Comparison of ENCODE assay signal across 8 mouse cellular contexts in the genomic region with DNA sequence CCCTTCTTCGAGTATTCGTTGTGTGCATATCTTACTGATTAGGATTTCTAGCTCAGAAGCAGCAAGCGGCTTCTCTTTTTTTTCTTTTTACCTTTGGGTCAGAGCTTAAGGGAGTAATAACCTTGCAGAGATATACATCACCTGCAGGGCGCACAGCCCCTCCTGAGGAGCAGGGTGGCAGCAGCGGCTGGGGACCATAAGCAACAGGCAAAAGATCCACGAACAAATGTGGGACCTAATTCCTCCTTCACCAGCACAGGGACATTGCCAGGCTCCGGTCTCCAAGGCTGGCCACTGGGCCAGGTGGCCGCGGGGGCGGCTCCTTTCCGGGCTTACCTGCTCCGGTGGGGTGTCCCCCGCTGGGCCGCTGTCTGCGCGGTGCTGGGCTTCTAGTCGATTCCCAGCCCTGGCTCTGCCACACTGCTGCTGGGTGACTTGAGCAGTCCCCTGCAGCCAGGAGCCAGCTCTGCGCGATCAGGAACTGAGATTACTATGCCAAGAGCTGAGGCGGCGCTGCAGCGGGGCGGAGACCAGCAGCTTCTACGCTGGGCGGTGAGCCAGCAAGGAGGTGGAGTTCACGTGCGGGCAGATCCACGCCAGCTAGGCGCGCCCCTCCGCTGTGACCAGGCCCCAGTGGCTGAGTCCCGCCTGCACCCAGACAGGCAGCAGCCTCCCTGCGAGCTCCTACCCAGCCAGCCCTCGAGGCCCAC. TPM values are rescaled to one million over a fixed set of nuclear protein-coding genes. Genes with fewer than 3 reads are reported as not detected.
DNase-seq lines count a peak whose midpoint lies in the region; ATAC-seq and TF ChIP-seq lines count a peak whose summit lies in the region.

A gene (minus strand): TSS at position 471 of the 710 bp plus-strand sequence.

- ATAC-seq in embryonic facial prominence, embryonic 14.5 days (ENCODE audit: low read depth): peak; percentile 94
- peak; percentile 88 for ATAC-seq in limb, embryonic 11.5 days (ENCODE audit: insufficient number of reproducible peaks, low FRiP score, low TSS enrichment, low read depth)
- peak; percentile 97 for ATAC-seq in midbrain, embryonic 13.5 days

- TF ChIP-seq CTCF in heart, adult 2 months (IDR thresholded peaks at IDR 0.05): peak; percentile 39

- intact Hi-C loops in heart, adult 2 months (cut with DNase I): no loop called here

- H3K4me1 ChIP-seq in embryonic facial prominence, embryonic 14.5 days (ENCODE audit: control insufficient read depth, insufficient read depth, low read length): peaks cover 10% of the 10 kb centered on the region; the same call in 1 of the 2 replicates
- no peaks in the 10 kb centered on the region; the same call in 1 of the 2 replicates for H3K4me1 ChIP-seq in heart, adult 2 months (ENCODE audit: control insufficient read depth, insufficient read depth, low read length)
- H3K4me1 ChIP-seq in limb, embryonic 11.5 days (ENCODE audit: control insufficient read depth, insufficient read depth, low read length): peaks cover 3% of the 10 kb centered on the region; the same call in 1 of the 2 replicates
- peaks cover 11% of the 10 kb centered on the region for H3K4me1 ChIP-seq in midbrain, embryonic 13.5 days (replicated peaks)

- no peaks in the 10 kb centered on the region for H3K36me3 ChIP-seq in embryonic facial prominence, embryonic 14.5 days (ENCODE audit: control insufficient read depth, insufficient read depth, low read length)
- no peaks in the 10 kb centered on the region for H3K36me3 ChIP-seq in heart, adult 2 months (ENCODE audit: control insufficient read depth, insufficient read depth, low read length)
- H3K36me3 ChIP-seq in limb, embryonic 11.5 days (ENCODE audit: control insufficient read depth, insufficient read depth, low read length): no peaks in the 10 kb centered on the region
- H3K36me3 ChIP-seq in midbrain, embryonic 13.5 days: no peaks in the 10 kb centered on the region

- no peaks in the 10 kb centered on the region for H3K27me3 ChIP-seq in embryonic facial prominence, embryonic 14.5 days (replicated peaks; ENCODE audit: control insufficient read depth, insufficient read depth, low read length)
- H3K27me3 ChIP-seq in heart, adult 2 months (ENCODE audit: control insufficient read depth, insufficient read depth, low read length): no peaks in the 10 kb centered on the region
- no peaks in the 10 kb centered on the region for H3K27me3 ChIP-seq in limb, embryonic 11.5 days (ENCODE audit: control insufficient read depth, insufficient read depth, low read length)
- H3K27me3 ChIP-seq in midbrain, embryonic 13.5 days: no peaks in the 10 kb centered on the region

- 6% methylated on average over 29 of the region's 34 CpGs for WGBS in embryonic facial prominence, embryonic 14.5 days
- WGBS in heart, adult 2 months: 9% methylated on average over 34 of the region's 34 CpGs
- 8% methylated on average over 33 of the region's 34 CpGs for WGBS in limb, embryonic 11.5 days
- WGBS in midbrain, embryonic 13.5 days: 8% methylated on average over 34 of the region's 34 CpGs

- peak; percentile 56 to 70 for DNase-seq in adrenal gland, postnatal 4 days (ENCODE audit: low spot score in 2 of 2)
- peak; percentile 94 for DNase-seq in embryonic facial prominence, embryonic 14.5 days (ENCODE audit: low spot score)
- peak; percentile 79 to 85 for DNase-seq in heart, adult 2 months
- peak; percentile 90 for DNase-seq in kidney, adult 18-20 months
- peak; percentile 79 for DNase-seq in limb, embryonic 11.5 days (ENCODE audit: low spot score)
- peak; percentile 64 for DNase-seq in skeletal muscle tissue, adult 2 months (ENCODE audit: low read depth, low spot score)
- DNase-seq in c-Kit-positive CD71-positive TER-119-positive erythroid progenitor cells, embryonic 14.5 days (ENCODE audit: low spot score): no peak

- H3K27ac ChIP-seq in embryonic facial prominence, embryonic 14.5 days (replicated peaks; ENCODE audit: low read depth, low read length): peak within 1 kb of the TSS; percentile 65
- 0 out of 2 replicates have a peak within 1 kb of the TSS, but pooled peaks have one; percentile 9 for H3K27ac ChIP-seq in heart, adult 2 months
- H3K27ac ChIP-seq in limb, embryonic 11.5 days (replicated peaks; ENCODE audit: low read depth, low read length): no peak within 1 kb of the TSS
- peak within 1 kb of the TSS; percentile 70 for H3K27ac ChIP-seq in midbrain, embryonic 13.5 days

- peak within 1 kb of the TSS; percentile 84 for H3K4me2 ChIP-seq in embryonic facial prominence, embryonic 14.5 days (ENCODE audit: low read depth, low read length)
- peak within 1 kb of the TSS; percentile 91 for H3K4me2 ChIP-seq in limb, embryonic 11.5 days (ENCODE audit: low read depth, severe bottlenecking)
- H3K4me2 ChIP-seq in midbrain, embryonic 13.5 days (replicated peaks): peak within 1 kb of the TSS; percentile 88

- no peaks in the 10 kb centered on the region for H3K79me2 ChIP-seq in heart, adult 2 months (replicated peaks; ENCODE audit: control insufficient read depth, insufficient read depth, low read length)

- H3K4me3 ChIP-seq in embryonic facial prominence, embryonic 14.5 days (ENCODE audit: low read depth, low read length): peak within 1 kb of the TSS; percentile 48
- H3K4me3 ChIP-seq in heart, adult 2 months: peak within 1 kb of the TSS; percentile 44
- H3K4me3 ChIP-seq in limb, embryonic 11.5 days (ENCODE audit: low read depth, low read length): peak within 1 kb of the TSS; percentile 41
- H3K4me3 ChIP-seq in midbrain, embryonic 13.5 days (replicated peaks): peak within 1 kb of the TSS; percentile 57

- peak within 1 kb of the TSS; percentile 70 for H3K9ac ChIP-seq in embryonic facial prominence, embryonic 14.5 days (ENCODE audit: low read depth, low read length)
- peak within 1 kb of the TSS; percentile 41 for H3K9ac ChIP-seq in heart, adult 2 months (ENCODE audit: low read depth, low read length)
- H3K9ac ChIP-seq in limb, embryonic 11.5 days (ENCODE audit: low read length): peak within 1 kb of the TSS; percentile 62
- H3K9ac ChIP-seq in midbrain, embryonic 13.5 days (replicated peaks): peak within 1 kb of the TSS; percentile 79

- H3K9me3 ChIP-seq in embryonic facial prominence, embryonic 14.5 days (ENCODE audit: control insufficient read depth, low read length): no peaks in the 10 kb centered on the region
- no peaks in the 10 kb centered on the region for H3K9me3 ChIP-seq in limb, embryonic 11.5 days (ENCODE audit: control insufficient read depth, low read length)
- H3K9me3 ChIP-seq in midbrain, embryonic 13.5 days: no peaks in the 10 kb centered on the region

- TF ChIP-seq EP300 in heart, adult 2 months (IDR thresholded peaks at IDR 0.05; ENCODE audit: insufficient read depth, low read depth, low read length): no peak

- TF ChIP-seq POLR2A in heart, adult 2 months (IDR thresholded peaks at IDR 0.05; ENCODE audit: insufficient read depth, low read depth, low read length): no peak

RNA-seq across cellular contexts. Expression of the gene that starts here (rescaled TPM):
- total RNA-seq in adrenal gland, postnatal 4 days (2021): 1 to 10 TPM; 3.3 to 3.4 TPM
- 2.1 and 2.4 TPM in 2 replicates for polyA plus RNA-seq in embryonic facial prominence, embryonic 14.5 days (2014; fragmentation: Nextera tagmentation; extraction: Ambion mirVana)
- total RNA-seq in heart, adult 2 months (2021): under 1 TPM; 0.34 to 0.37 TPM
- polyA plus RNA-seq in heart, adult 2 months (2012; rRNA removed): 0.12 and 0.27 TPM in 2 replicates
- polyA plus RNA-seq in limb, embryonic 11.5 days (2014; fragmentation: Nextera tagmentation; extraction: Ambion mirVana): 0.27 and 0.40 TPM in 2 replicates
- polyA plus RNA-seq in midbrain, embryonic 13.5 days (2015; fragmentation: Nextera tagmentation; extraction: Ambion mirVana): 1.8 and 2.2 TPM in 2 replicates

Comparison
In these comparisons a context has a peak if more than half of its experiments do, and no peak if none do; other contexts are left out.
1. Peak in DNase-seq, H3K4me3 ChIP-seq, H3K27ac ChIP-seq and H3K9ac ChIP-seq in heart, adult 2 months; RNA of the gene not detected or under 1 TPM.
2. Peak in DNase-seq, ATAC-seq, H3K4me3 ChIP-seq, H3K9ac ChIP-seq and H3K4me2 ChIP-seq in limb, embryonic 11.5 days; RNA of the gene not detected or under 1 TPM.